Mouse (Mus musculus): ENCODE data around the gene Sstr2. TPM values are rescaled to one million over a fixed set of nuclear protein-coding genes. Genes with fewer than 3 reads are reported as not detected.

Gene Sstr2
- not detected for total RNA-seq (2023)

GRCm38 (mm10) chr11:113618672-113619419 lies at the start of gene Sstr2:
TSS of gene Sstr2 (plus strand) at chr11:113619342.

GRCm38 (mm10) chr11:113648690-113649352 lies 29.7 kb downstream of the Sstr2 start, which contains the start of gene Cog1:
TSS of gene Cog1 (plus strand) at chr11:113649169.

GRCm38 (mm10) chr11:113649353-113650210 lies 30.4 kb downstream of the Sstr2 start, which contains the start of gene Slc39a11:
TSS of gene Slc39a11 (minus strand) at chr11:113650079.

Other genes with a start within 250 kb of the Sstr2 start
- 37.2 TPM for gene Cog1, start 29.8 kb downstream of the Sstr2 start, total RNA-seq (2023)
- gene Slc39a11, start 30.7 kb downstream of the Sstr2 start, total RNA-seq (2023), result 15.1 TPM
- 21.2 TPM for gene Fam104a, start 64.8 kb downstream of the Sstr2 start, total RNA-seq (2023)
- 14.5 TPM for gene D11Wsu47e, start 65.1 kb downstream of the Sstr2 start, total RNA-seq (2023)
- not detected for gene Cpsf4l, start 90.7 kb downstream of the Sstr2 start, total RNA-seq (2023)
- 2.5 TPM for gene Cdc42ep4, start 132.5 kb downstream of the Sstr2 start, total RNA-seq (2023)

Data from CD8-positive naive resting alpha-beta T cell, adult 57 days (primary cell).